ENCODE assay signal across 9 mouse cellular contexts in the genomic region with DNA sequence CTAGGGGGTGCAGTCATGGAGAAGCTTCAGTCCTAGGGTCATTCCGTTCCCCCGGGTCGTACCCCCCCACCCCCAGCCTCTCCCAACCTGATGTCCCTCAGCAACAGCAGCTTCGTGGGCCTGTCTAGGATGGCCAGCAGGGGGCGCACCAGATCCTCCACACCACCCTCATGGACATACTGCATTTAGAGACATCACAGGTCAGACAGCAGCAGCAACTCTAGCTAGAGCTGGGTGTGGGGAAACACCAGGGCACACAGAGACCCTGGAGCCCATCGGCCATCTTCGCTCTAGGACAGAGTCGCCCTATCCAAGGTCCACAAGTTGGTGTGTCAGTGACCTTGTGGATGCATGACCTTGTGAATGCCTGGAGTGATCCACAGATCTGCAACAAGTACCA. TPM values are rescaled to one million over a fixed set of nuclear protein-coding genes. Genes with fewer than 3 reads are reported as not detected.
A peak's percentile ranks its signal among the peaks of the same experiment; 100 is the strongest.
DNase-seq lines count a peak whose midpoint lies in the region; ATAC-seq and TF ChIP-seq lines count a peak whose summit lies in the region.
"Had no signal": no experiment of that assay in that cellular context is flagged by ENCODE, and none has a peak within 500 bp of the region (broad histone marks: within the 10 kb centered on the region; RNA-seq: fewer than 3 reads in every experiment).

No protein-coding gene starts in this region.

- peak in 1 of 2 experiments; percentile 64 for DNase-seq in layer of hippocampus, adult 2 months (ENCODE audit: low spot score in 2 of 2)
- DNase-seq in layer of hippocampus, adult 8-10 months (ENCODE audit: low spot score in 2 of 2) = no peak
- DNase-seq in ES-CJ7 (ENCODE audit: low read depth, low spot score) = peak; percentile 75
- peak; percentile 76 for DNase-seq in cerebellum, adult 8-10 months
- DNase-seq in gastrocnemius, postnatal 14 days = peak; percentile 73
- peak; percentile 62 to 87 for DNase-seq in kidney, postnatal 36 days
- DNase-seq in midbrain, embryonic 11.5 days (ENCODE audit: low spot score, missing footprints) = peak; percentile 96
- DNase-seq in thymus, postnatal 36 days = peak; percentile 59 to 65

- peak; percentile 78 for TF ChIP-seq CTCF in layer of hippocampus, adult 2 months (conservative IDR thresholded peaks at IDR 0.05)

- intact Hi-C loops in gastrocnemius, postnatal 14 days (cut with DNase I; ENCODE audit: low total_unique reads) = loop anchor here (2.0 kb wide), 1 partner anchor 17 kb away; no protein-coding TSS in a partner anchor

- H3K4me3 ChIP-seq in layer of hippocampus, adult 2 months = no peak overlapping the region
- H3K4me3 ChIP-seq in midbrain, embryonic 11.5 days (ENCODE audit: low read depth, low read length) = no peak overlapping the region
- H3K4me3 ChIP-seq: midbrain, embryonic 12.5 days had no signal

- no peak overlapping the region for H3K4me2 ChIP-seq in midbrain, embryonic 11.5 days

- H3K27ac ChIP-seq in layer of hippocampus, adult 2 months = peak overlapping the region; percentile 68
- H3K27ac ChIP-seq in midbrain, embryonic 11.5 days (ENCODE audit: low read depth, low read length) = no peak overlapping the region
- H3K27ac ChIP-seq: midbrain, embryonic 12.5 days had no signal

- WGBS in midbrain, embryonic 11.5 days = 35% methylated on average over 8 of the region's 8 CpGs

- H3K4me1 ChIP-seq in midbrain, embryonic 11.5 days (ENCODE audit: control insufficient read depth, insufficient read depth, low read length) = 0 out of 2 replicates have a peak, but pooled peaks cover 2% of the 10 kb centered on the region

- no peaks in the 10 kb centered on the region for H3K9me3 ChIP-seq in midbrain, embryonic 11.5 days (ENCODE audit: control insufficient read depth, low read length)
- H3K9me3 ChIP-seq: midbrain, embryonic 12.5 days had no signal

- peaks cover 18% of the 10 kb centered on the region for H3K36me3 ChIP-seq in midbrain, embryonic 11.5 days (ENCODE audit: control insufficient read depth, insufficient read depth, low read length)

- H3K9ac ChIP-seq in midbrain, embryonic 11.5 days (ENCODE audit: low read length) = no peak overlapping the region
- H3K9ac ChIP-seq: midbrain, embryonic 12.5 days had no signal

- no peaks in the 10 kb centered on the region for H3K27me3 ChIP-seq in midbrain, embryonic 11.5 days (ENCODE audit: control insufficient read depth, insufficient read depth, low read length)

- peak; percentile 38; the same call in 1 of the 2 replicates for ATAC-seq in midbrain, embryonic 11.5 days (ENCODE audit: low FRiP score)

RNA-seq across cellular contexts. Expression of a gene that starts 15.4 kb away (rescaled TPM):
- total RNA-seq in layer of hippocampus, adult 2 months (2021) = 1 to 10 TPM; 2.1 to 3.3 TPM
- total RNA-seq in layer of hippocampus, adult 8-10 months (2022) = 1 to 10 TPM; 3.1 to 3.8 (median 3.4) TPM
- 10 to 100 TPM in 1 of 2 experiments, 1 to 10 TPM in 1; 9.8 to 10.9 TPM for total RNA-seq in gastrocnemius, postnatal 14 days (2021)
- 0.17 and 0.19 TPM in 2 replicates for polyA plus RNA-seq in midbrain, embryonic 11.5 days (2014; fragmentation: Nextera tagmentation; extraction: Ambion mirVana)

RNA-seq across cellular contexts. Expression of a gene that starts 15.9 kb away (rescaled TPM):
- 10 to 100 TPM; 28.5 to 30.1 TPM for total RNA-seq in layer of hippocampus, adult 2 months (2021)
- 10 to 100 TPM; 31.0 to 38.3 (median 33.3) TPM for total RNA-seq in layer of hippocampus, adult 8-10 months (2022)
- 10 to 100 TPM; 26.8 to 29.0 TPM for total RNA-seq in gastrocnemius, postnatal 14 days (2021)
- 35.7 and 44.1 TPM in 2 replicates for polyA plus RNA-seq in midbrain, embryonic 11.5 days (2014; fragmentation: Nextera tagmentation; extraction: Ambion mirVana)

RNA-seq across cellular contexts. Expression of a gene that starts 17.2 kb away (rescaled TPM):
- total RNA-seq in layer of hippocampus, adult 2 months (2021) = 10 to 100 TPM; 87.3 to 99.8 TPM
- 10 to 100 TPM; 93.2 to 96.3 (median 94.1) TPM for total RNA-seq in layer of hippocampus, adult 8-10 months (2022)
- 10 to 100 TPM; 21.3 to 22.1 TPM for total RNA-seq in gastrocnemius, postnatal 14 days (2021)
- 17.7 and 20.4 TPM in 2 replicates for polyA plus RNA-seq in midbrain, embryonic 11.5 days (2014; fragmentation: Nextera tagmentation; extraction: Ambion mirVana)

RNA-seq across cellular contexts. Expression of a gene that starts 23.9 kb away (rescaled TPM):
- 10 to 100 TPM; 38.6 to 41.1 TPM for total RNA-seq in layer of hippocampus, adult 2 months (2021)
- 10 to 100 TPM; 31.8 to 45.4 (median 39.1) TPM for total RNA-seq in layer of hippocampus, adult 8-10 months (2022)
- total RNA-seq in gastrocnemius, postnatal 14 days (2021) = 10 to 100 TPM; 32.9 to 35.4 TPM
- 67.3 and 69.6 TPM in 2 replicates for polyA plus RNA-seq in midbrain, embryonic 11.5 days (2014; fragmentation: Nextera tagmentation; extraction: Ambion mirVana)

RNA-seq across cellular contexts. Expression of a gene that starts 24.6 kb away (rescaled TPM):
- 10 to 100 TPM; 14.7 to 15.3 TPM for total RNA-seq in layer of hippocampus, adult 2 months (2021)
- 10 to 100 TPM; 13.3 to 16.3 (median 14.8) TPM for total RNA-seq in layer of hippocampus, adult 8-10 months (2022)
- total RNA-seq in gastrocnemius, postnatal 14 days (2021) = 10 to 100 TPM; 14.5 to 15.9 TPM
- polyA plus RNA-seq in midbrain, embryonic 11.5 days (2014; fragmentation: Nextera tagmentation; extraction: Ambion mirVana) = 13.8 and 14.2 TPM in 2 replicates

Comparison
In these comparisons a context has a peak if more than half of its experiments do, and no peak if none do; other contexts are left out.
1. DNase-seq: peak in ES-CJ7 (single experiment), cerebellum, adult 8-10 months (single experiment), gastrocnemius, postnatal 14 days (single experiment), kidney, postnatal 36 days (2 of 2), midbrain, embryonic 11.5 days (single experiment) and thymus, postnatal 36 days (2 of 2); none in layer of hippocampus, adult 8-10 months (0 of 2).